Mouse (Mus musculus) small intestine, adult 2 months (tissue): ENCODE measurements around the gene Nav1.

Source experiments
- CTCF ChIP-seq: fragments of 200-500 bp; IDR thresholded peaks from 2 replicates; pipeline ENCODE4 v1.5.1; 2012; ENCODE audit warnings: low read depth, mild to moderate bottlenecking, control low read depth, inconsistent platforms, low read length, moderate library complexity, mixed read lengths; ENCODE audit not compliant: insufficient replicate concordance, insufficient read length; ENCODE audit errors: extremely low read depth
- POLR2A ChIP-seq: fragments of 200-500 bp; IDR thresholded peaks from 2 replicates; pipeline ENCODE4 v1.6.1; 2012; ENCODE audit warnings: low read depth, mild to moderate bottlenecking, control low read depth, inconsistent platforms, low read length, moderate library complexity

DNA sequence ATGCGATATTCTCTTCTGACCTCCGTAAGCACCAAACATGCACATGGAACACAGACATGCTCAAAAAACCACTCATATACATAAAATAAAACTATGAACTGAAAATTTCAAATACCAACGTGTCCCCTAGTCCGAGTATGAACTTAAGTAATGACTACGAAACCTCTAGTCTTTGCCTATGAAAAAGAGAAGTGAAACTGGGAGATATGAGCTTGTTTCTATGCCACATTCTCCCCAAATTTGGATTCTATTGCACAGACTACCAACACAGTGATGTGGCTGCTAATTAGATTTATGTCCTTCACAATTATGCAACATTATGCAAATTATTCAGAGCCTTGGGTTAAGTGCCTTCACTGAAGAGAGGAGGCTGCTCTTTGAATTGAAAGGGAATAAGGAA lies 207.6 kb downstream of the Nav1 start:
- TF ChIP-seq CTCF (no peak), POLR2A (no peak)
